Mouse (Mus musculus) limb, embryonic 14.5 days (tissue): Measurements from ENCODE around the gene Cryba1. TPM values are rescaled to one million over a fixed set of nuclear protein-coding genes. Genes with fewer than 3 reads are reported as not detected.
"Not testable (repeated sequence)": the region's sequence is repeated elsewhere in the genome, so short reads cannot be mapped to it uniquely, and the experiment has no call there.

Experiments
- ATAC-seq: fragments of 200-750 bp; cut with Nextera tagmentation; 2 replicates; pipeline ENCODE4 v1.8.0; 2017; ENCODE audit warnings: low read depth, moderate number of reproducible peaks, moderate TSS enrichment; ENCODE audit not compliant: low FRiP score
- DNase-seq: peaks from one replicate; pipeline ENCODE4 v3.0.0-alpha.2; 2015; ENCODE audit warnings: low spot score
- H3K27ac ChIP-seq: fragments of 300-500 bp; sonication (generic); replicated peaks from 2 replicates; pipeline ENCODE4 v1.5.1; 2014; ENCODE audit warnings: low read depth, mild to moderate bottlenecking, low read length, moderate library complexity, mixed read lengths
- H3K27me3 ChIP-seq: fragments of 300-500 bp; sonication (generic); 2 replicates; pipeline ENCODE4 v1.6.1; 2014; ENCODE audit warnings: low read length, mixed read lengths; ENCODE audit not compliant: control insufficient read depth, insufficient read depth
- H3K36me3 ChIP-seq: fragments of 300-500 bp; sonication (generic); 2 replicates; pipeline ENCODE4 v1.6.1; 2014; ENCODE audit warnings: mild to moderate bottlenecking, low read length, moderate library complexity, mixed read lengths; ENCODE audit not compliant: control insufficient read depth, insufficient read depth
- H3K4me1 ChIP-seq: fragments of 300-500 bp; sonication (generic); 2 replicates; pipeline ENCODE4 v1.6.1; 2014; ENCODE audit warnings: antibody characterized with exemption, low read length, mixed read lengths; ENCODE audit not compliant: control insufficient read depth, insufficient read depth
- H3K4me2 ChIP-seq: fragments of 300-500 bp; sonication (generic); replicated peaks from 2 replicates; pipeline ENCODE4 v1.6.1; 2014; ENCODE audit warnings: low read depth, mild to moderate bottlenecking, low read length, moderate library complexity; ENCODE audit not compliant: severe bottlenecking
- H3K4me3 ChIP-seq: fragments of 300-500 bp; sonication (generic); replicated peaks from 2 replicates; pipeline ENCODE4 v1.5.1; 2014; ENCODE audit warnings: low read length
- H3K9ac ChIP-seq: fragments of 300-500 bp; sonication (generic); 2 replicates; pipeline ENCODE4 v1.6.1; 2014; ENCODE audit warnings: mild to moderate bottlenecking, low read depth, low read length, moderate library complexity; ENCODE audit not compliant: severe bottlenecking
- H3K9me3 ChIP-seq: fragments of 300-500 bp; sonication (generic); 2 replicates; pipeline ENCODE4 v1.6.1; 2016; ENCODE audit warnings: low read length; ENCODE audit not compliant: control insufficient read depth
- POLR2A ChIP-seq: fragments of 200-500 bp; IDR thresholded peaks from 2 replicates; pipeline ENCODE4 v1.8.0; 2012; ENCODE audit warnings: inconsistent platforms, mild to moderate bottlenecking, moderate library complexity, borderline replicate concordance; ENCODE audit not compliant: insufficient read depth, insufficient read length; ENCODE audit errors: extremely low read depth
- WGBS: fragments of 180-500 bp; shearing (Covaris S2); extraction: QIAGEN DNeasy Blood & Tissue Kit; methylation state at CpG from one replicate; pipeline ENCODE4 v1.1.7; 2014; 5-methylcytosine and 5-hydroxymethylcytosine counted together
- polyA plus RNA-seq, 2 experiments: library from polyadenylated mRNA; depleted of rRNA in 1 of 2; stranded (reverse) in 1 of 2; unstranded in 1 of 2; fragments of >200 nt; fragmentation: Nextera tagmentation in 1 of 2; extraction: Ambion mirVana in 1 of 2; gene quantifications; 2 replicates each; pipeline versions ENCODE4 v1.2.1 to v1.2.3; 2012 to 2014

Cryba1 gene
- polyA plus RNA-seq, 2 experiments, result not detected

- 62% methylated on average over 3 of the region's 3 CpGs for WGBS
- Histone ChIP-seq H3K27me3 (no peaks in the 10 kb centered on the region), H3K4me1 (no peaks in the 10 kb centered on the region), H3K4me2 (no peak overlapping the region), H3K4me3 (no peak overlapping the region), H3K9me3 (no peaks in the 10 kb centered on the region), H3K27ac (no peak overlapping the region), H3K9ac (no peak overlapping the region), H3K36me3 (no peaks in the 10 kb centered on the region)
- ATAC-seq, result no peak
- no peak for TF ChIP-seq POLR2A
- DNase-seq, result no peak
Measured at GRCm38 (mm10) chr11:77753469-77753868, 28.4 kb upstream of the Cryba1 start.

- Histone ChIP-seq H3K4me2 (no peak overlapping the region), H3K4me3 (no peak overlapping the region), H3K9me3 (no peaks in the 10 kb centered on the region), H3K9ac (no peak overlapping the region), H3K36me3 (no peaks in the 10 kb centered on the region), H3K4me1 (no peaks in the 10 kb centered on the region), H3K27me3 (no peaks in the 10 kb centered on the region), H3K27ac (no peak overlapping the region)
- WGBS, result 74% methylated on average over 5 of the region's 5 CpGs
- no peak for ATAC-seq
- no peak for DNase-seq
- no peak for TF ChIP-seq POLR2A
Measured at GRCm38 (mm10) chr11:77752525-77752924, 27.4 kb upstream of the Cryba1 start.

DNA sequence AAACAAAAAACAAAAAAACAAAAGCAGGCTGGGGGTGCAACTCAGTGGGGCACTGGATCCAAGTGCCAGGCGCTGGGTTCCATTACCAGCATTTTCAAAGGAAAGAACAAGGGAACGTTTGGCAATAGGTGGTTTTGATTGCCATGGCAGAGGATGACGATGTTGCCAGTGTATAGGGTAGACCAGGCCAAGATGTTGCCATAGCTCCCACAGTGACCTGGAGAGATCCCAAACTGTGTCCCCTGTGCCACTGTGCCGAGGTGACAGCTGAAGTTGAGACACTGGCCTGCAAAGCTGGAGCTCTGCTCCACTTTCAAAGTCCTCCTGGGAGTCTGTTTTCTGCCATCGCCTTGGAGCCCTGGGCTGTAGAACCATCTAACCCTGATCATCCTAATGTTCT, 23.9 kb upstream of the Cryba1 start:
- DNase-seq (no peak), ATAC-seq (no peak)
- H3K4me1 ChIP-seq, result no peaks in the 10 kb centered on the region
- H3K27me3 ChIP-seq, result no peaks in the 10 kb centered on the region
- 83% methylated on average over 5 of the region's 5 CpGs for WGBS
- H3K9ac ChIP-seq, result no peak overlapping the region
- TF ChIP-seq POLR2A, result no peak
- H3K9me3 ChIP-seq, result no peaks in the 10 kb centered on the region
- no peak overlapping the region for H3K27ac ChIP-seq
- H3K4me3 ChIP-seq, result no peak overlapping the region
- no peak overlapping the region for H3K4me2 ChIP-seq
- no peaks in the 10 kb centered on the region for H3K36me3 ChIP-seq

DNA sequence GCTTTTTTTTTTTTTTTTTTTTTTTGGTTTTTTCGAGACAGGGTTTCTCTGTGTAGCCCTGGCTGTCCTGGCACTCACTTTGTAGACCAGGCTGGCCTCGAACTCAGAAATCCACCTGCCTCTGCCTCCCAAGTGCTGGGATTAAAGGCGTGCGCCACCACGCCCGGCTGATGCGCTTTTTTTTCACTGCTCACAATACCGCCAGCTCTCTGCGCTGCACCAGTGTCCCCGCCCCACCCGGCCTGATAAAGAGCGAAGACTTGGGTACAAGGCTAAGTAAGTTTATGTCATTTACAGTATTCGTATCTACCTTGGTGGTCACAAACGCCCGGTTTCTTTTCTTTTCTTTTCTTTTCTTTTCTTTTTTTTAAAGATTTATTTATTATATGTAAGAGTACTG, 22.0 kb upstream of the Cryba1 start:
- WGBS, result 95% methylated on average over 13 of the region's 15 CpGs
- DNase-seq, H3K36me3 ChIP-seq, H3K4me3 ChIP-seq, H3K9me3 ChIP-seq, H3K4me2 ChIP-seq, ATAC-seq, H3K9ac ChIP-seq, H3K27me3 ChIP-seq, H3K4me1 ChIP-seq, H3K27ac ChIP-seq: not testable (repeated sequence)

GRCm38 (mm10) chr11:77746652-77747051, 21.6 kb upstream of the Cryba1 start:
- H3K27me3 ChIP-seq, result no peaks in the 10 kb centered on the region
- H3K4me1 ChIP-seq, result no peaks in the 10 kb centered on the region
- H3K9me3 ChIP-seq, result no peaks in the 10 kb centered on the region
- no peak overlapping the region for H3K4me2 ChIP-seq
- DNase-seq (no peak), ATAC-seq (no peak)
- TF ChIP-seq POLR2A, result no peak
- WGBS, result 88% methylated on average over 4 of the region's 4 CpGs
- H3K9ac ChIP-seq, result no peak overlapping the region
- no peak overlapping the region for H3K4me3 ChIP-seq
- H3K36me3 ChIP-seq, result no peaks in the 10 kb centered on the region
- H3K27ac ChIP-seq, result no peak overlapping the region

DNA sequence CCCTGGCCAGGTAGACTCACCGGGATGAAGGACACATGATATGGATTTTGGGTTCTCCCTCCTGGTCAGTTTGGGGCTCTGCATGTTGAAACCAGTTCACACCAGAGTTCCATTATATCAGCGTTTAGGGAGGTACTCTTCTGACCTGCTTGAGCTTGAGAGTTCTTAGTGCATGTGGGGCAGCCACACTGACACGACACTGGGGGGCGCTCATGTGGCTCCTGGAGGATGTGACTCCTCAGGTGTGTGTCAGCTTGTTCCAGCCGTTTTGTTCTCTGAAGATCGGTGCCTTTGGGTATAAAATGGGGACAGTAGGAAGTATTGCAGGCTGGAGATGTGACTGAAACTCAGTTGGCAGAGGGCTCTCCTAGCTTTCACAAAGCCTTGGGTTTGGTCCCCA, 18.9 kb upstream of the Cryba1 start:
- H3K27ac ChIP-seq, result no peak overlapping the region
- 32% methylated on average over 6 of the region's 6 CpGs for WGBS
- ATAC-seq, result no peak

More for the DNA sequence above, 18.9 kb upstream of the Cryba1 start:
- TF ChIP-seq POLR2A, result no peak
- no peaks in the 10 kb centered on the region for H3K9me3 ChIP-seq
- no peak overlapping the region for H3K9ac ChIP-seq
- no peaks in the 10 kb centered on the region for H3K36me3 ChIP-seq
- no peak overlapping the region for H3K4me3 ChIP-seq
- no peak overlapping the region for H3K4me2 ChIP-seq
- no peaks in the 10 kb centered on the region for H3K27me3 ChIP-seq
- no peaks in the 10 kb centered on the region for H3K4me1 ChIP-seq
- no peak for DNase-seq
